1 mouse cellular context compared by ENCODE assay signal in the genomic region with DNA sequence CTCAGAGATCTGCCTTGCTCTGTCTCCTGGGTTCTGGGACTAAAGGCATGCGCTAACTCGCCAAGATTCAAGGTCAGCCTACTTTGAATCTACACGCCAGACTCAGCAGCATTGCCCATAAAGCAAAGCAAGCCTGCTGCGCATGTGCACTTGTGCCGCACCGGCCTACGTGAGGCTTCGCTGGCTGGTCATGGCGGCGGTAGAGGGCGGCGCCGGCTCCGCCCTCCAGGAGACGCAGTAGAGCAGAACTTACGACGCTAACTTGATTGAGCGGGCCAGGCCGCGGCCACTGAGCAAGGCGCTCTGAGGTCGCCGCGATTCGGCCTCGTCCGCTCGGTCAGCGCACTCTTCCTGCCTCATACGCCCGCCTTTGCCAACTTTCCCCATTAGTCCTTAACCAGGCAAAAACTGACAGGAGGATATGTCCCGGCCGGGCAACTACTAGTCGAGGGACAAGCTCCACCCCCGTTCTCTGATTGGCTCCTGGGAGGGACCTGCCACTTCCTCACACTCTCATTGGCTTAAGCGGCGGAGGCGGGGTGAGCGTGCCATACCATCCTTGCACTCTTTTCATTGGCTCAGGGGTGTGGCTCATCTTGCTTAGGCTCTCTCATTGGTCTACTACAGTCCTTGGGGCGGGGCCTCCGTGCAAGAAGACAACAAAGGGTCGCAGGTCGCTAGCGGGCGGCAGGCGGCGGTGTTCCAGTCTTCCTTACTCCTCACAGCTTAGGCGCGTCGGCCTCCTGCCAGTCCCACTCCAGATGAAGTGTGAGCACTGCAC.
A peak's percentile ranks its signal among the peaks of the same experiment; 100 is the strongest.
TF ChIP-seq lines count a peak whose summit lies in the region.

A gene (plus strand): TSS at position 690 of the 781 bp plus-strand sequence.

TF ChIP-seq in myocyte, 11 proteins besides CTCF, POLR2A, EP300 and RAD21 (continued from another document):
- TF ChIP-seq CEBPB (IDR thresholded peaks at IDR 0.05; ENCODE audit: insufficient read depth, poor library complexity, severe bottlenecking) (no peak), MYOG (IDR thresholded peaks at IDR 0.05; ENCODE audit: control insufficient read depth in 1 of 3, insufficient read depth in 1 of 3, insufficient read length in 2 of 3, low read depth in 2 of 3) (peak in 1 of 3 experiments; percentile 27), USF1 (IDR thresholded peaks at IDR 0.05; ENCODE audit: low read depth) (no peak)
